Mouse (Mus musculus) CH12.LX (cell line): Measurements from ENCODE around the gene Pla2g2e. TPM values are rescaled to one million over a fixed set of nuclear protein-coding genes. Genes with fewer than 3 reads are reported as not detected.

ENCODE experiments used
- DNase-seq: peaks from one replicate; pipeline ENCODE4 v3.0.0-alpha.2; 2013; ENCODE audit errors: extremely low read depth
- H3K27ac ChIP-seq: 2 replicates; pipeline ENCODE4 v1.5.1; 2012; ENCODE audit warnings: low read depth, mild to moderate bottlenecking, control low read depth, moderate library complexity; ENCODE audit not compliant: insufficient read depth
- H3K27me3 ChIP-seq: replicated peaks from 2 replicates; pipeline ENCODE3; 2012; ENCODE audit warnings: inconsistent platforms
- H3K36me3 ChIP-seq, 2 experiments: replicated peaks in 1 of 2; 2 replicates each; pipeline versions ENCODE3 to v1.6.1; 2012; ENCODE audit warnings: inconsistent platforms in 1 of 2, low read length in 1 of 2, mild to moderate bottlenecking in 1 of 2, mixed read lengths in 1 of 2, moderate library complexity in 1 of 2; ENCODE audit not compliant: control insufficient read depth in 1 of 2, insufficient read depth in 1 of 2
- H3K4me1 ChIP-seq, 2 experiments: 2 replicates each; pipeline ENCODE4 v1.6.1; 2012; ENCODE audit warnings: inconsistent platforms in 1 of 2, moderate library complexity in 1 of 2; ENCODE audit not compliant: insufficient read depth in 2 of 2, control insufficient read depth in 1 of 2
- H3K4me2 ChIP-seq: 2 replicates; pipeline ENCODE4 v1.6.1; 2012; ENCODE audit warnings: low read depth, mild to moderate bottlenecking, control low read depth; ENCODE audit not compliant: poor library complexity, insufficient read depth, severe bottlenecking
- H3K4me3 ChIP-seq, 3 experiments: fragments of 150-350 bp in 1 of 3; sonication (generic) in 1 of 3; replicated peaks in 1 of 3; 2 replicates each; pipeline versions ENCODE3 to v1.5.1; 2011 to 2012; ENCODE audit warnings: low read depth in 2 of 3, low read length in 2 of 3, mild to moderate bottlenecking in 2 of 3, moderate library complexity in 2 of 3, control low read depth in 1 of 3, improper control_type of control experiment in 1 of 3, inconsistent platforms in 1 of 3, mixed read lengths in 1 of 3; ENCODE audit not compliant: poor library complexity in 1 of 3
- H3K79me2 ChIP-seq: replicated peaks from 2 replicates; pipeline ENCODE4 v1.6.1; 2012; ENCODE audit warnings: mild to moderate bottlenecking, moderate library complexity; ENCODE audit not compliant: control insufficient read depth, poor library complexity, insufficient read depth, severe bottlenecking; ENCODE audit errors: extremely low read depth
- H3K9ac ChIP-seq: 2 replicates; pipeline ENCODE4 v1.6.1; 2012; ENCODE audit warnings: low read depth, mild to moderate bottlenecking, control low read depth, moderate library complexity; ENCODE audit not compliant: insufficient read depth
- H3K9me3 ChIP-seq: replicated peaks from 2 replicates; pipeline ENCODE3; 2012; ENCODE audit warnings: low read length, inconsistent platforms, mixed read lengths
- CHD1 ChIP-seq: IDR thresholded peaks from 2 replicates; pipeline ENCODE4 v1.6.1; 2012; ENCODE audit warnings: low read depth, low read length, improper control_type of control experiment, inconsistent platforms
- CHD2 ChIP-seq: IDR thresholded peaks from 2 replicates; pipeline ENCODE4 v1.6.1; 2011; ENCODE audit warnings: low read length, improper control_type of control experiment
- CTCF ChIP-seq, 2 experiments: IDR thresholded peaks in 1 of 2; conservative IDR thresholded peaks in 1 of 2; 2 replicates each; pipeline ENCODE4 v1.5.1; 2011 to 2012; ENCODE audit warnings: low read depth in 2 of 2, low read length in 2 of 2, improper control_type of control experiment in 1 of 2, inconsistent platforms in 1 of 2, mild to moderate bottlenecking in 1 of 2, moderate library complexity in 1 of 2
- ELF1 ChIP-seq: IDR thresholded peaks from 2 replicates; pipeline ENCODE4 v1.6.1; 2014; ENCODE audit warnings: low read depth, mild to moderate bottlenecking, inconsistent platforms, low read length, improper control_type of control experiment
- GABPA ChIP-seq: IDR thresholded peaks from 2 replicates; pipeline ENCODE4 v1.6.1; 2012; ENCODE audit warnings: low read depth, low read length, improper control_type of control experiment, inconsistent platforms; ENCODE audit not compliant: insufficient replicate concordance
- HCFC1 ChIP-seq: IDR thresholded peaks from 2 replicates; pipeline ENCODE4 v1.6.1; 2012; ENCODE audit warnings: low read depth, mild to moderate bottlenecking, inconsistent platforms, low read length, improper control_type of control experiment
- IRF4 ChIP-seq: IDR thresholded peaks from 2 replicates; pipeline ENCODE4 v1.6.1; 2014; ENCODE audit warnings: low read depth, mild to moderate bottlenecking, inconsistent platforms, low read length, improper control_type of control experiment
- JUN ChIP-seq: IDR thresholded peaks from 2 replicates; pipeline ENCODE4 v1.6.1; 2011; ENCODE audit warnings: low read depth, mild to moderate bottlenecking, low read length, improper control_type of control experiment, moderate library complexity; ENCODE audit not compliant: insufficient read depth
- JUND ChIP-seq: conservative IDR thresholded peaks from 2 replicates; pipeline ENCODE4 v1.6.1; 2011; ENCODE audit warnings: low read depth, low read length, improper control_type of control experiment
- KAT2A ChIP-seq: IDR thresholded peaks from 2 replicates; pipeline ENCODE4 v1.6.1; 2012; ENCODE audit warnings: low read length, improper control_type of control experiment, inconsistent platforms; ENCODE audit not compliant: insufficient replicate concordance
- MAFK ChIP-seq: IDR thresholded peaks from 2 replicates; pipeline ENCODE4 v1.6.1; 2011; ENCODE audit warnings: low read length, improper control_type of control experiment; ENCODE audit not compliant: insufficient replicate concordance
- MAX ChIP-seq: IDR thresholded peaks from 2 replicates; pipeline ENCODE4 v1.6.1; 2011; ENCODE audit warnings: low read length, improper control_type of control experiment
- MAZ ChIP-seq: IDR thresholded peaks from 2 replicates; pipeline ENCODE4 v1.6.1; 2012; ENCODE audit warnings: low read depth, mild to moderate bottlenecking, inconsistent platforms, low read length, improper control_type of control experiment, moderate library complexity
- MEF2A ChIP-seq: IDR thresholded peaks from 2 replicates; pipeline ENCODE4 v1.6.1; 2014; ENCODE audit warnings: low read depth, mild to moderate bottlenecking, inconsistent platforms, low read length, improper control_type of control experiment, borderline replicate concordance
- MXI1 ChIP-seq: IDR thresholded peaks from 2 replicates; pipeline ENCODE4 v1.6.1; 2011; ENCODE audit warnings: mild to moderate bottlenecking, low read depth, low read length, improper control_type of control experiment
- MYC ChIP-seq: IDR thresholded peaks from 2 replicates; pipeline ENCODE4 v1.6.1; 2011; ENCODE audit warnings: low read depth, mild to moderate bottlenecking, improper control_type of control experiment, low read length
- POLR2A ChIP-seq: IDR thresholded peaks from 2 replicates; pipeline ENCODE4 v1.6.1; 2011; ENCODE audit warnings: low read depth, mild to moderate bottlenecking, improper control_type of control experiment, low read length
- RCOR1 ChIP-seq: conservative IDR thresholded peaks from 2 replicates; pipeline ENCODE4 v1.6.1; 2012; ENCODE audit warnings: low read depth, mild to moderate bottlenecking, inconsistent platforms, low read length, improper control_type of control experiment
- SIN3A ChIP-seq: IDR thresholded peaks from 2 replicates; pipeline ENCODE4 v1.6.1; 2012; ENCODE audit warnings: low read length, improper control_type of control experiment, inconsistent platforms
- TCF12 ChIP-seq: IDR thresholded peaks from 2 replicates; pipeline ENCODE4 v1.6.1; 2014; ENCODE audit warnings: low read depth, mild to moderate bottlenecking, inconsistent platforms, low read length, improper control_type of control experiment
- UBTF ChIP-seq: IDR thresholded peaks from 2 replicates; pipeline ENCODE4 v1.6.1; 2012; ENCODE audit warnings: low read depth, mild to moderate bottlenecking, inconsistent platforms, low read length, improper control_type of control experiment, moderate library complexity
- ZC3H11A ChIP-seq: IDR thresholded peaks from 2 replicates; pipeline ENCODE4 v1.6.1; 2012; ENCODE audit warnings: low read depth, mild to moderate bottlenecking, inconsistent platforms, low read length, improper control_type of control experiment
- ZMIZ1 ChIP-seq: IDR thresholded peaks from 2 replicates; pipeline ENCODE4 v1.6.1; 2012; ENCODE audit warnings: low read depth, mild to moderate bottlenecking, inconsistent platforms, low read length, improper control_type of control experiment
- ZNF384 ChIP-seq: IDR thresholded peaks from 2 replicates; pipeline ENCODE4 v1.6.1; 2012; ENCODE audit warnings: low read depth, low read length, improper control_type of control experiment, inconsistent platforms
- dilution Hi-C: fragments of 300-500 bp; cut with MboI; formaldehyde crosslinking; loops from 2 replicates; pipeline ENCODE4 v1.14.3; 2020; ENCODE audit warnings: low sequenced_read_pairs; ENCODE audit not compliant: extremely low pct_unique_long_range_greater_than_20kb, extremely low pct_ligation_motif_present
- in situ Hi-C: fragments of 300-500 bp; cut with MboI; formaldehyde crosslinking; loops from 3 replicates; pipeline ENCODE4 v1.14.3; 2019; ENCODE audit warnings: low sequenced_read_pairs, low pct_ligation_motif_present, low pct_unique_long_range_greater_than_20kb, mixed read lengths
- polyA plus RNA-seq: library from polyadenylated mRNA; unstranded; fragments of >175 nt; gene quantifications from 2 replicates; pipeline ENCODE4 v1.2.1, GENCODE M21; 2012; ENCODE audit warnings: low read depth; ENCODE audit not compliant: insufficient read length
- total RNA-seq, 2 experiments: library from RNA; depleted of rRNA; stranded (reverse); fragments of 300-350 nt in 1 of 2; fragments of >200 nt in 1 of 2; gene quantifications; 2 replicates each; pipeline ENCODE4 v1.2.3; 2012 to 2014

Gene Pla2g2e
- total and polyA plus RNA-seq, 3 experiments, result 0.30 TPM; not detected in 2

GRCm38 (mm10) chr4:138856491-138856890 is 21.3 kb upstream of the Pla2g2e start (continued):
- TF ChIP-seq RCOR1 (no peak), UBTF (no peak), CHD1 (no peak), TCF12 (no peak), POLR2A (no peak), MEF2A (no peak), JUN (no peak), ZMIZ1 (no peak), MXI1 (no peak)

- Histone ChIP-seq H3K36me3 (no peaks in the 10 kb centered on the region), H3K27ac (no peak overlapping the region), H3K27me3 (peaks cover 80% of the 10 kb centered on the region), H3K4me2 (no peak overlapping the region), H3K9me3 (no peaks in the 10 kb centered on the region), H3K79me2 (no peaks in the 10 kb centered on the region), H3K4me3 (no peak overlapping the region), H3K4me1 (no peaks in the 10 kb centered on the region), H3K9ac (no peak overlapping the region)
- in situ Hi-C loops (loop anchor here (10.0 kb wide), 2 partner anchors 113 to 413 kb away; no protein-coding TSS in a partner anchor), dilution Hi-C loops (no loop called here)
- TF ChIP-seq ZMIZ1, result no peak
- TF ChIP-seq ZC3H11A, result no peak
- TF ChIP-seq POLR2A, result no peak
- no peak for TF ChIP-seq MXI1
- TF ChIP-seq HCFC1, result no peak
- TF ChIP-seq CHD2, result no peak
- no peak for TF ChIP-seq MAZ
- no peak for TF ChIP-seq JUN
- TF ChIP-seq KAT2A, result no peak
- no peak for TF ChIP-seq SIN3A
- no peak for TF ChIP-seq JUND
- TF ChIP-seq ELF1, result no peak
- no peak for TF ChIP-seq MAFK
- no peak for TF ChIP-seq CTCF (conservative IDR thresholded peaks at IDR 0.05 in 1 of 2, IDR thresholded peaks at IDR 0.05 in 1 of 2; ENCODE audit: low read depth in 2 of 2, low read length in 2 of 2)
- no peak for TF ChIP-seq MAX
- no peak for TF ChIP-seq IRF4
- DNase-seq, result no peak
Observed at GRCm38 (mm10) chr4:138857576-138857975, 20.2 kb upstream of the Pla2g2e start.

- no peaks in the 10 kb centered on the region for H3K36me3 ChIP-seq
- H3K27me3 ChIP-seq, result peaks cover 82% of the 10 kb centered on the region
- no peaks in the 10 kb centered on the region for H3K4me1 ChIP-seq
- in situ Hi-C loops, result loop anchor here (10.0 kb wide), 2 partner anchors 114 to 414 kb away; no protein-coding TSS in a partner anchor
- dilution Hi-C loops, result no loop called here
- H3K9me3 ChIP-seq, result no peaks in the 10 kb centered on the region
- no peak overlapping the region for H3K9ac ChIP-seq
- no peak overlapping the region for H3K27ac ChIP-seq
- no peak for DNase-seq
- no peaks in the 10 kb centered on the region for H3K79me2 ChIP-seq
- no peak overlapping the region for H3K4me3 ChIP-seq
- no peak overlapping the region for H3K4me2 ChIP-seq
- TF ChIP-seq TCF12 (no peak), GABPA (no peak), IRF4 (no peak), ZNF384 (no peak), MYC (no peak), MAFK (no peak), CTCF (conservative IDR thresholded peaks at IDR 0.05 in 1 of 2, IDR thresholded peaks at IDR 0.05 in 1 of 2; ENCODE audit: low read depth in 2 of 2, low read length in 2 of 2) (no peak), ELF1 (no peak), HCFC1 (no peak)
Observed at GRCm38 (mm10) chr4:138858446-138858845, 19.3 kb upstream of the Pla2g2e start.
